Comparison of ENCODE assay signal across 20 mouse cellular contexts in the genomic region with DNA sequence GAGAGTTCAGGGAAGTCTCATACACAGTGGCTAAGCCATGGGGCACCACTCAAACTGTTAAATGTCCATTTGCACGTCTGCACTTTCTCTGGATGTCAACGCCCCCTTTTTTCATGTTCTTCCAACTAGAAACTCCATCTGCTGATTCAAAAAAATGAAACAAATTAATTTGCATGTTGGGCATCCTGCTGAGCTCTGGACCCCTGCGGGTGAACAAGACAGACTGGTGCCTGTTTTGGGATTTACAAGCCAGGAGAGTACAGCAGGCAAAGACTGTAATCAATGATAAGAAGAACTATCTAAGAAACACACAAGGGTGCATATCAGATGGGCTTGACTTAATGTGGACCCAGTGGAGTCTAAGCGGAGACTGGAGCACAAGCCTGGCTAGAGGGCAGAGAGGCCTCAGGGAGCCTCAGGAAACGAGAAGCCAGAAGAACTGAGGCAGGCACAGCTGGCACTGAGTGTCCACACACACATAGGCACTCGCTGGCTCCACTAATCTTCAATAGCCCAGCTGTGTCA. TPM values are rescaled to one million over a fixed set of nuclear protein-coding genes. Genes with fewer than 3 reads are reported as not detected.
DNase-seq lines count a peak whose midpoint lies in the region; ATAC-seq and TF ChIP-seq lines count a peak whose summit lies in the region.
"Had no signal": no experiment of that assay in that cellular context is flagged by ENCODE, and none has a peak within 500 bp of the region (broad histone marks: within the 10 kb centered on the region; RNA-seq: fewer than 3 reads in every experiment).

No protein-coding gene starts in this region.

- no peaks in the 10 kb centered on the region for H3K27me3 ChIP-seq in CH12.LX (replicated peaks)
- H3K27me3 ChIP-seq in MEL (ENCODE audit: control insufficient read depth in 1 of 2, insufficient read depth in 2 of 2, low read length in 2 of 2), result no peaks in the 10 kb centered on the region
- H3K27me3 ChIP-seq: hindbrain, embryonic 15.5 days had no signal

- H3K9me3 ChIP-seq in CH12.LX (replicated peaks; ENCODE audit: low read length) (no peaks in the 10 kb centered on the region), MEL (replicated peaks; ENCODE audit: insufficient read depth, low read length) (no peaks in the 10 kb centered on the region)
- H3K9me3 ChIP-seq: embryonic facial prominence, embryonic 10.5 days; heart, embryonic 12.5 days; hindbrain, embryonic 10.5 days; hindbrain, embryonic 15.5 days had no signal

- TF ChIP-seq RAD21 in CH12.LX (IDR thresholded peaks at IDR 0.05; ENCODE audit: low read depth, low read length) (no peak), MEL (IDR thresholded peaks at IDR 0.05; ENCODE audit: low read depth, low read length) (no peak)

- H3K36me3 ChIP-seq in CH12.LX (replicated peaks in 1 of 2; ENCODE audit: control insufficient read depth in 1 of 2, insufficient read depth in 1 of 2, low read length in 1 of 2) (peaks cover 0 to 2% of the 10 kb centered on the region in 2 experiments), MEL (ENCODE audit: control insufficient read depth in 1 of 2, insufficient read depth in 2 of 2, low read length in 2 of 2) (peaks cover 0 to 12% of the 10 kb centered on the region in 2 experiments; a peak in 2 of 4 replicates)
- H3K36me3 ChIP-seq: embryonic facial prominence, embryonic 10.5 days; heart, embryonic 12.5 days; hindbrain, embryonic 10.5 days; hindbrain, embryonic 15.5 days had no signal

- intact Hi-C loops in left cerebral cortex, postnatal 4 days (cut with DNase I), result loop anchor here (5.0 kb wide), 1 partner anchor 159 kb away; no protein-coding TSS in a partner anchor

- H3K4me1 ChIP-seq in CH12.LX (ENCODE audit: control insufficient read depth in 1 of 2, insufficient read depth in 2 of 2) (peaks cover 37 to 66% of the 10 kb centered on the region in 2 experiments), MEL (ENCODE audit: control insufficient read depth in 1 of 2, insufficient read depth in 2 of 2, low read length in 2 of 2) (peaks cover 5 to 19% of the 10 kb centered on the region in 2 experiments; a peak in 3 of 4 replicates)
- H3K4me1 ChIP-seq: embryonic facial prominence, embryonic 10.5 days; hindbrain, embryonic 10.5 days; hindbrain, embryonic 15.5 days had no signal

- TF ChIP-seq CTCF in CH12.LX (conservative IDR thresholded peaks at IDR 0.05 in 1 of 2, IDR thresholded peaks at IDR 0.05 in 1 of 2; ENCODE audit: low read depth in 2 of 2, low read length in 2 of 2) (no peak), MEL (IDR thresholded peaks at IDR 0.05 in 2 of 3, conservative IDR thresholded peaks at IDR 0.05 in 1 of 3; ENCODE audit: control insufficient read depth in 1 of 3, insufficient read depth in 1 of 3, low read depth in 2 of 3, low read length in 3 of 3, poor library complexity in 1 of 3, severe bottlenecking in 1 of 3) (no peak)

- peak; percentile 65 for DNase-seq in left cerebral cortex, postnatal 4 days
- DNase-seq in left cerebral cortex, adult 18-20 months (ENCODE audit: low spot score in 2 of 2), result no peak
- DNase-seq in CH12.LX (ENCODE audit: extremely low read depth) (no peak), MEL (ENCODE audit: low read depth, low spot score) (peak; percentile 28)
- no peak for DNase-seq in spleen, postnatal 14 days (ENCODE audit: low spot score in 2 of 2)
- DNase-seq in neural tube, embryonic 10.5 days (ENCODE audit: extremely low spot score, low spot score), result no peak
- DNase-seq: adrenal gland, adult 8-10 months; adrenal gland, postnatal 36 days; B cell, adult 2 months; cerebellum, adult 11 months; cerebellum, adult 9-10 months; gastrocnemius, postnatal 14 days had no signal

- dilution Hi-C loops in CH12.LX (cut with MboI; ENCODE audit: extremely low pct_ligation_motif_present, extremely low pct_unique_long_range_greater_than_20kb, low sequenced_read_pairs), result no loop called here

- no peak overlapping the region for H3K4me3 ChIP-seq in CH12.LX (replicated peaks in 1 of 3; ENCODE audit: low read depth in 2 of 3, low read length in 2 of 3, poor library complexity in 1 of 3)
- H3K4me3 ChIP-seq in MEL (ENCODE audit: control insufficient read depth in 1 of 2, insufficient read depth in 1 of 2, low read depth in 2 of 2, low read length in 2 of 2), result no peak overlapping the region
- H3K4me3 ChIP-seq: embryonic facial prominence, embryonic 10.5 days; heart, embryonic 12.5 days; hindbrain, embryonic 10.5 days; hindbrain, embryonic 15.5 days had no signal

- H3K9ac ChIP-seq in CH12.LX (ENCODE audit: insufficient read depth, low read depth) (no peak overlapping the region; the same call in 1 of the 2 replicates), MEL (ENCODE audit: control insufficient read depth, low read depth, low read length, poor library complexity, severe bottlenecking) (no peak overlapping the region)
- H3K9ac ChIP-seq: heart, embryonic 12.5 days; hindbrain, embryonic 15.5 days had no signal

- in situ Hi-C loops in CH12.LX (cut with MboI; ENCODE audit: low pct_ligation_motif_present, low pct_unique_long_range_greater_than_20kb, low sequenced_read_pairs), result no loop called here

- TF ChIP-seq EP300 in CH12.LX (IDR thresholded peaks at IDR 0.05; ENCODE audit: low read length) (no peak), MEL (IDR thresholded peaks at IDR 0.05; ENCODE audit: low read depth in 1 of 2, low read length in 2 of 2) (peak; percentile 35 to 50; a peak in 2 of 4 replicates)

- H3K79me2 ChIP-seq in CH12.LX (replicated peaks; ENCODE audit: control insufficient read depth, extremely low read depth, insufficient read depth, poor library complexity, severe bottlenecking) (no peaks in the 10 kb centered on the region), MEL (ENCODE audit: control insufficient read depth, insufficient read depth, low read length, poor library complexity) (no peaks in the 10 kb centered on the region)

- H3K27ac ChIP-seq in CH12.LX (ENCODE audit: insufficient read depth, low read depth) (peak overlapping the region; percentile 99), MEL (ENCODE audit: control insufficient read depth, low read depth, low read length) (no peak overlapping the region)
- H3K27ac ChIP-seq: embryonic facial prominence, embryonic 10.5 days; hindbrain, embryonic 10.5 days; hindbrain, embryonic 15.5 days had no signal

- peak; percentile 60 for ATAC-seq in megakaryocyte-erythroid progenitor cell, adult 5-6 weeks (replicated peaks; ENCODE audit: low FRiP score, low TSS enrichment, poor library complexity, severe bottlenecking)
- ATAC-seq: CD4-positive, CD25-positive, alpha-beta regulatory T cell, adult 4 months; forebrain, embryonic 14.5 days; intestine, embryonic 16.5 days had no signal

- no peak overlapping the region for H3K4me2 ChIP-seq in CH12.LX (ENCODE audit: insufficient read depth, low read depth, poor library complexity, severe bottlenecking)
- H3K4me2 ChIP-seq: heart, embryonic 12.5 days; hindbrain, embryonic 15.5 days had no signal

- no peak for TF ChIP-seq POLR2A in CH12.LX (IDR thresholded peaks at IDR 0.05; ENCODE audit: low read depth, low read length)
- TF ChIP-seq POLR2A in MEL (IDR thresholded peaks at IDR 0.05; ENCODE audit: control insufficient read depth in 1 of 2, insufficient read depth in 1 of 2, low read depth in 1 of 2, low read length in 2 of 2, poor library complexity in 1 of 2), result no peak

TF ChIP-seq in CH12.LX, 34 proteins besides CTCF, POLR2A, EP300 and RAD21:
- no peak for TF ChIP-seq MAX (IDR thresholded peaks at IDR 0.05; ENCODE audit: low read length)
- TF ChIP-seq SIN3A (IDR thresholded peaks at IDR 0.05; ENCODE audit: low read length), result no peak
- TF ChIP-seq ZMIZ1 (IDR thresholded peaks at IDR 0.05; ENCODE audit: low read depth, low read length), result no peak
- no peak for TF ChIP-seq PAX5 (IDR thresholded peaks at IDR 0.05; ENCODE audit: low read length)

TF ChIP-seq in MEL, 35 proteins besides CTCF, POLR2A, EP300 and RAD21 (continues in another document):
- TF ChIP-seq ZMIZ1 (IDR thresholded peaks at IDR 0.05; ENCODE audit: low read depth, low read length) (no peak), MAX (IDR thresholded peaks at IDR 0.05; ENCODE audit: low read length) (no peak), SIN3A (IDR thresholded peaks at IDR 0.05; ENCODE audit: low read length) (peak; percentile 27; the same call in 1 of the 2 replicates), JUND (IDR thresholded peaks at IDR 0.05; ENCODE audit: low read depth, low read length) (no peak), GABPA (IDR thresholded peaks at IDR 0.05; ENCODE audit: low read depth, low read length) (no peak), ZNF384 (IDR thresholded peaks at IDR 0.05; ENCODE audit: low read depth, low read length) (no peak), USF2 (IDR thresholded peaks at IDR 0.05; ENCODE audit: borderline replicate concordance in 1 of 2, insufficient read depth in 1 of 2, low read depth in 1 of 2, low read length in 2 of 2) (no peak), UBTF (IDR thresholded peaks at IDR 0.05; ENCODE audit: borderline replicate concordance, insufficient read depth, low read depth, low read length) (no peak), MYC (IDR thresholded peaks at IDR 0.05; ENCODE audit: low read depth, low read length) (no peak), CHD2 (IDR thresholded peaks at IDR 0.05; ENCODE audit: low read length) (no peak), E2F4 (IDR thresholded peaks at IDR 0.05; ENCODE audit: borderline replicate concordance, low read depth, low read length) (no peak)

RNA-seq across cellular contexts. Expression of gene Ston2, which starts 12.7 kb away (rescaled TPM):
- total RNA-seq in left cerebral cortex, postnatal 4 days (2021), result 10 to 100 TPM; 14.2 to 16.6 TPM
- total RNA-seq in left cerebral cortex, adult 18-20 months (2021), result 10 to 100 TPM; 18.0 to 18.8 TPM
- 0.29 and 0.34 TPM in 2 replicates for total RNA-seq in CH12.LX (2012; rRNA removed)
- total RNA-seq in CH12.LX (2014; rRNA removed), result not detected in 2 replicates
- 0.21 TPM in 1 of 2 replicates, not detected in the other for polyA plus RNA-seq in CH12.LX (2012; ENCODE audit: insufficient read length, low read depth)
- not detected in 2 replicates for total RNA-seq in MEL (2012; rRNA removed)
- not detected for polyA plus RNA-seq in MEL (2012; ENCODE audit: insufficient read depth in 1 of 2, insufficient read length in 2 of 2, low read depth in 1 of 2, low replicate concordance in 2 of 2, missing spikeins in 1 of 2)
- 5.3 and 10.7 TPM in 2 replicates for total RNA-seq in megakaryocyte-erythroid progenitor cell, adult 5-6 weeks (2014; fragmentation: Nextera tagmentation)
- total RNA-seq in megakaryocyte-erythroid progenitor cell, adult 5-6 weeks (2017), result 0.53 and 2.7 TPM in 2 replicates

RNA-seq across cellular contexts. Expression of gene Sel1l, which starts 48.0 kb away (rescaled TPM):
- 100 to 1,000 TPM; 119 to 122 TPM for total RNA-seq in left cerebral cortex, postnatal 4 days (2021)
- 100 to 1,000 TPM; 145 to 151 TPM for total RNA-seq in left cerebral cortex, adult 18-20 months (2021)
- total RNA-seq in CH12.LX (2012; rRNA removed) (126 and 155 TPM in 2 replicates), CH12.LX (2014; rRNA removed) (46.6 and 49.0 TPM in 2 replicates), MEL (2012; rRNA removed) (29.6 and 35.6 TPM in 2 replicates)
- polyA plus RNA-seq in CH12.LX (2012; ENCODE audit: insufficient read length, low read depth) (84.7 and 90.7 TPM in 2 replicates), MEL (2012; ENCODE audit: insufficient read depth in 1 of 2, insufficient read length in 2 of 2, low read depth in 1 of 2, low replicate concordance in 2 of 2, missing spikeins in 1 of 2) (100 to 1,000 TPM in 1 of 2 experiments, 10 to 100 TPM in 1; 32.0 to 299 TPM)
- 37.3 and 51.4 TPM in 2 replicates for total RNA-seq in megakaryocyte-erythroid progenitor cell, adult 5-6 weeks (2014; fragmentation: Nextera tagmentation)
- 32.3 and 44.1 TPM in 2 replicates for total RNA-seq in megakaryocyte-erythroid progenitor cell, adult 5-6 weeks (2017)

Comparison
In these comparisons a context has a peak if more than half of its experiments do, and no peak if none do; other contexts are left out.
1. DNase-seq: peak in left cerebral cortex, postnatal 4 days (single experiment) and MEL (single experiment); none in left cerebral cortex, adult 18-20 months (0 of 2), CH12.LX (single experiment), spleen, postnatal 14 days (0 of 2) and neural tube, embryonic 10.5 days (single experiment).